Mouse (Mus musculus) midbrain, embryonic 15.5 days (tissue): ENCODE results near the gene Ptch1. TPM values are rescaled to one million over a fixed set of nuclear protein-coding genes. Genes with fewer than 3 reads are reported as not detected.

ENCODE experiments used
- ATAC-seq: fragments of 200-750 bp; cut with Nextera tagmentation; replicated peaks from 2 replicates; pipeline ENCODE4 v1.8.0; 2017; ENCODE audit warnings: moderate TSS enrichment
- H3K27ac ChIP-seq: fragments of 300-500 bp; sonication (generic); 2 replicates; pipeline ENCODE4 v1.5.1; 2015; ENCODE audit warnings: mild to moderate bottlenecking, inconsistent platforms
- H3K27me3 ChIP-seq: fragments of 300-500 bp; sonication (generic); replicated peaks from 2 replicates; pipeline ENCODE4 v1.6.1; 2015; ENCODE audit warnings: inconsistent platforms
- H3K36me3 ChIP-seq: fragments of 300-500 bp; sonication (generic); replicated peaks from 2 replicates; pipeline ENCODE4 v1.6.1; 2015; ENCODE audit warnings: inconsistent platforms
- H3K4me1 ChIP-seq: fragments of 300-500 bp; sonication (generic); 2 replicates; pipeline ENCODE4 v1.6.1; 2015; ENCODE audit warnings: inconsistent platforms
- H3K4me2 ChIP-seq: fragments of 300-500 bp; sonication (generic); 2 replicates; pipeline ENCODE4 v1.6.1; 2015; ENCODE audit warnings: inconsistent platforms, mild to moderate bottlenecking, moderate library complexity
- H3K4me3 ChIP-seq: fragments of 300-500 bp; sonication (generic); 2 replicates; pipeline ENCODE4 v1.5.1; 2015; ENCODE audit warnings: mild to moderate bottlenecking, inconsistent platforms
- H3K9ac ChIP-seq: fragments of 300-500 bp; sonication (generic); 2 replicates; pipeline ENCODE4 v1.6.1; 2015; ENCODE audit warnings: mild to moderate bottlenecking, inconsistent platforms
- H3K9me3 ChIP-seq: fragments of 300-500 bp; sonication (generic); 2 replicates; pipeline ENCODE4 v1.6.1; 2016; ENCODE audit warnings: inconsistent platforms
- WGBS: fragments of 180-500 bp; shearing (Covaris S2); methylation state at CpG from one replicate; pipeline ENCODE4 v1.1.7; 2015; ENCODE audit warnings: mixed read lengths; 5-methylcytosine and 5-hydroxymethylcytosine counted together
- polyA plus RNA-seq: library from polyadenylated mRNA; unstranded; fragments of >200 nt; fragmentation: Nextera tagmentation; extraction: Ambion mirVana; gene quantifications from 2 replicates; pipeline ENCODE4 v1.2.1, GENCODE M21; 2015

Gene Ptch1
- polyA plus RNA-seq, 1 experiment from 2014 or later = 15.7 TPM

DNA sequence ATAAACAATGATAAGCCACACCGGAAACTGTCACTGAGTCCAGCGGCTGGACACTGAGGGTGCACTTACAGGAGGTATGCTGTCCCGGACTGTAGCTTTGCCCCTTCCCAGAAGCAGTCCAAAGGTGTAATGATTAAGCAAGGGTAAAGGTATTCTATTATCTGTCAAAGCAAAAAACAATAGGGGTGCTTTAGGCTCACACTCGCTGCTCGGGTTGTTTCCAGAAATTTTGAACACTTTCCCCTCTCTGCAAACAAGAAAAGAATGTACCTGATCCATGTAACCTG lies 28.5 kb downstream of the Ptch1 start:
- Histone ChIP-seq H3K27me3 (no peaks in the 10 kb centered on the region), H3K9me3 (no peaks in the 10 kb centered on the region), H3K4me3 (no peak overlapping the region), H3K27ac (no peak overlapping the region), H3K4me1 (peaks cover 21% of the 10 kb centered on the region), H3K36me3 (0 out of 2 replicates have a peak, but pooled peaks cover 13% of the 10 kb centered on the region), H3K4me2 (no peak overlapping the region), H3K9ac (no peak overlapping the region)
- 42% methylated on average over 5 of the region's 5 CpGs for WGBS
- ATAC-seq = no peak

DNA sequence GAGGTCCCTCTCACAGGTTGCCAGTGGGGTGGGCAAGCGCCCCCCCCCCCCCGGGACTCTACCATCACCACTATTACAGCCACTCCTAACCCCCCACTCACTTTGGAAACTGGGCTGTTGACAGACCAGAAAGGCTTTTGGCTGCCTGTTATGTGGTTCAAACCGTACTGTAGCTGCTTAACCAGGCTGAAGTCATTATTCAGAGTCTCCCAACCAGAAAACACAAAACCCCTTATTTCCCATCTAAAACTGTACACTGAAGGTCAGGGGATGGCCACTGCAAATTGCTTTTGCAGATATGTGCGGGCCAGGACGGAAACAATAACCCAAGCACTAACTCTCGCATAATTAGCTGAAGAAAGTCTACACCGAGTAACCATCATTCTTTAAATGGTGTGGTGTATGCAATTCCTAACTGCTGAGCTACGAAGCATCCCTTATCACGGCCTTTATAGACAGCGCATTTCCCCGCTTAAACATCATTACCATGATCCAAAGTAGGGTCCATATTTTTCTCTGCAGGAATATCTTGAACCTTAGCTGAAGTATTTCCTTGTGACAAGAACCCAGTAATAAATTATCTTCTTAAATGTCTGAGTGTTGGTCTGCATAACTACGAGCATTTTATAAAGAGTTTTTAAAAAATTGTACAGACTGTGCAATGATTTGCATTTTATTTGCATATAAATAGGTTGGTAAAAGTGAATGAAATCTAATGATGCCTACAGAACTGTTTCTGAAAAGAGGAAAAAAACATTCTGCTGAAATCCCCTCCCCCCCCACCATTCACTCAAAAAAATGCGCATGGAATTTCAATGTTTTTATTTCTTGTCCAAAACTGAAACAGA lies 29.1 kb downstream of the Ptch1 start:
- ATAC-seq = 0 out of 2 replicates have a peak, but pooled peaks have one; percentile 18
- WGBS = 43% methylated on average over 13 of the region's 13 CpGs
- Histone ChIP-seq H3K4me3 (no peak overlapping the region), H3K36me3 (0 out of 2 replicates have a peak, but pooled peaks cover 16% of the 10 kb centered on the region), H3K27me3 (no peaks in the 10 kb centered on the region), H3K27ac (0 out of 2 replicates have a peak overlapping the region, but pooled peaks have one; percentile 25), H3K9me3 (no peaks in the 10 kb centered on the region), H3K4me1 (peaks cover 21% of the 10 kb centered on the region), H3K9ac (no peak overlapping the region), H3K4me2 (no peak overlapping the region)

DNA sequence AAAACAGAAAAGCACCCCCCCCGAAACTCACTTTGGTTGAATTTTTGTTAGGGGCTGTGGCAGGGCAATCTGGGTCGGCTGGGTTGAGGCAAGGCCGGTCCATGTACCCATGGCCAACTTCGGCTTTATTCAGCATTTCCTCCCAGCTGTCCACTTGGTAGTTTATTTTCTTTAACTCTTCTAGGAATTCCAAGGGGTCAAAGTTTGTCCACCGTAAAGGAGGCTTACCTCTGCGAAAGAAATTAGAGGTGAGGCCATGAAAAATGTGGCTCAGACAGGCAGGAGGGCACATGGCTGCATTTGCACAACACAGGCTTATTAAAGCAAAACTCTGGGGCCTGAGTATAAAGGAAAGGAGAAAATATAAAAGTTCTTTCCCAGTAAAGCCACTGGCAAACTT lies 29.9 kb downstream of the Ptch1 start:
- H3K36me3 ChIP-seq = peaks cover 23% of the 10 kb centered on the region; the same call in 1 of the 2 replicates
- H3K27me3 ChIP-seq = no peaks in the 10 kb centered on the region
- no peak overlapping the region for H3K27ac ChIP-seq
- WGBS = 70% methylated on average over 6 of the region's 6 CpGs
- no peak overlapping the region for H3K9ac ChIP-seq
- ATAC-seq = no peak
- no peak overlapping the region for H3K4me2 ChIP-seq
- no peak overlapping the region for H3K4me3 ChIP-seq
- peaks cover 21% of the 10 kb centered on the region for H3K4me1 ChIP-seq
- H3K9me3 ChIP-seq = no peaks in the 10 kb centered on the region

DNA sequence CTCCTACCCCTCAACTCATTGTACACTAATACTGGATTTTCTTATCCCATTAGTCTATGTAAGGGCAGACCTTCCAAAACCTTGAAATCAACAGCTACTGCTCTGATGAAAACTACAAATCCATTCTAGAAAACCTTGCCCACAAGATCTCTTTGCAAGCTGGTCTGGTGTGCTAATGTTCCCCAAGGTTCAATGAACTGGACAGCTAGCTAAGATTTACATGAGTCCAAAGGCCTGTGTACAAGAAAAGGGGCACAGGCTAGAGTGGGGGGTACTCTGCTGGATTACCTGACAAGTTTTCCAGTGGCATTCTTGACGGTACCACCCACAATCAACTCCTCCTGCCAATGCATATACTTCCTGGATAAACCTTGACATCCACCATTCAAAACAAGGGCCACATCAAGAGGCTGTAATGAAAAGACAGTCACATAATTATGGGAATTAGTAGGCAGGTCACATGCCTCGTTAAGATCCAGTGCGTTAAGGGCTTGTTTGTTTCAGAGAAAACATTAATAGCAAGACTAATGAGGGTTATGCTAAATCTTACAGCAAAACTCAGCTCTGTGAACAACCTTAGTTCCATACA lies 30.5 kb downstream of the Ptch1 start:
- WGBS = 59% methylated on average over 3 of the region's 3 CpGs
- Histone ChIP-seq H3K27me3 (no peaks in the 10 kb centered on the region), H3K4me2 (no peak overlapping the region), H3K36me3 (peaks cover 29% of the 10 kb centered on the region; the same call in 1 of the 2 replicates), H3K4me3 (no peak overlapping the region), H3K4me1 (peaks cover 21% of the 10 kb centered on the region), H3K27ac (no peak overlapping the region), H3K9me3 (no peaks in the 10 kb centered on the region), H3K9ac (no peak overlapping the region)
- ATAC-seq = no peak

DNA sequence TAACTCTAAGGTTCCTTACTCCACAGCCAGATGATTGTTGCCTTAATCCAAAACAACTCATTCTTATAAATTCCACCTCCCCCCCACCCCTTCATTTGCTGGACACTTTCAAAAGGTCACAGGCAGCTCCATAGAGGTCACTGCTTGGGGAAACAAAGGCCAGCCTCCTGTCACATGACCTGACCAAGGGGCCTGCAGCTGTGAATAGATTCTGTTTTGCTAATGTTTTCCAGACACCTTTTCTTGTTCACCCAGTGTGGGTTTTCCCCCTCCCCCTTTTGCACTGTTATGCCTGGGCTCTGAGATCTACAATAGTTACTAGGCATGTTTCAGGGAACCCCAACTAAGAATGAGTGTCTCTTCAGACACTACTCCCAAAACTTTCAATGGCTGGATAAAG lies 31.9 kb downstream of the Ptch1 start:
- Histone ChIP-seq H3K4me2 (no peak overlapping the region), H3K36me3 (peaks cover 32% of the 10 kb centered on the region; the same call in 1 of the 2 replicates), H3K27ac (no peak overlapping the region), H3K4me3 (no peak overlapping the region), H3K4me1 (peaks cover 19% of the 10 kb centered on the region), H3K9me3 (no peaks in the 10 kb centered on the region), H3K9ac (no peak overlapping the region), H3K27me3 (no peaks in the 10 kb centered on the region)
- ATAC-seq = no peak

DNA sequence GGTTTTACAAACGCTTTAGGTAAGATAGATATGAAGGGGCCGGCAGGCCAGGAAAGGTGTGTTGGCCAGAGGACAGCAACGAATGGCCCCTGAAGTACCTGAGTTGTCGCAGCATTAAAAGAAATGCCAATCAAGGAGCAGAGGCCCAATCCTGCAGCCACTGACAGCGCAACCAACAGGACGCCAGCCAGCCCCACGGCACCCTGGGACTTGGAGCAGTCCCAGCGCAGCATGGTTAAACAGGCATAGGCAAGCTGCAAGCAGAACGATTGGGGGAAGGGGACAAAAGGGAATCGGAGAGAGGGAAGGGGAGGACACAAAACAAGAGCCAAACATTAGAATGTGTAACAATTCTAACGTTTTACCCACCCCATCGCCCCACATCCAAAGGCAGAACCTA lies 32.8 kb downstream of the Ptch1 start:
- no peak overlapping the region for H3K4me3 ChIP-seq
- peaks cover 12% of the 10 kb centered on the region; the same call in 1 of the 2 replicates for H3K4me1 ChIP-seq
- H3K27me3 ChIP-seq = no peaks in the 10 kb centered on the region
- H3K36me3 ChIP-seq = peaks cover 41% of the 10 kb centered on the region
- no peaks in the 10 kb centered on the region for H3K9me3 ChIP-seq
- H3K9ac ChIP-seq = no peak overlapping the region
- H3K27ac ChIP-seq = no peak overlapping the region
- WGBS = 88% methylated on average over 12 of the region's 12 CpGs
- no peak overlapping the region for H3K4me2 ChIP-seq
- no peak for ATAC-seq

DNA sequence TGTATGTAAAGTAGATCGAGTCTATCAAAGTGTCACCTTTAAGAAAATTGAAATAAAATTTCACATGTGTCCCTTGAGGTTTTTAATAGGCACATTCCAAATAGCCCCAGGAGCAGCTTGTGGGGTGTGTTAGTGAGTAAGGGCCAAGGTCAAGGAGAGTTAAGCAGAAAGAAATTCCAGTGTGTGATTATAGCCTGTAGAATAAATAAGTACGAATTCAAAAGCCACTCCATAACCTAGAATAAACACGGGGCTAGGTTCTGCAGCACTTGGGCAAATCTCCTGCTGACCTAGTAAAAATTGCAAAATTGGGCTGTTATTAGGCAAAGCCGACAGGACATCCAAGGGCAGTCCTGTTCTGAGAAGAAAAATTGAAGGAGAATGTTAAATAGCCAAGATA lies 38.4 kb downstream of the Ptch1 start:
- no peaks in the 10 kb centered on the region for H3K4me1 ChIP-seq
- no peaks in the 10 kb centered on the region for H3K9me3 ChIP-seq
- no peak overlapping the region for H3K9ac ChIP-seq
- H3K4me2 ChIP-seq = no peak overlapping the region
- peaks cover 52% of the 10 kb centered on the region for H3K36me3 ChIP-seq
- H3K4me3 ChIP-seq = no peak overlapping the region
- ATAC-seq = no peak
- H3K27ac ChIP-seq = no peak overlapping the region
- 83% methylated on average over 4 of the region's 4 CpGs for WGBS
- H3K27me3 ChIP-seq = no peaks in the 10 kb centered on the region

DNA sequence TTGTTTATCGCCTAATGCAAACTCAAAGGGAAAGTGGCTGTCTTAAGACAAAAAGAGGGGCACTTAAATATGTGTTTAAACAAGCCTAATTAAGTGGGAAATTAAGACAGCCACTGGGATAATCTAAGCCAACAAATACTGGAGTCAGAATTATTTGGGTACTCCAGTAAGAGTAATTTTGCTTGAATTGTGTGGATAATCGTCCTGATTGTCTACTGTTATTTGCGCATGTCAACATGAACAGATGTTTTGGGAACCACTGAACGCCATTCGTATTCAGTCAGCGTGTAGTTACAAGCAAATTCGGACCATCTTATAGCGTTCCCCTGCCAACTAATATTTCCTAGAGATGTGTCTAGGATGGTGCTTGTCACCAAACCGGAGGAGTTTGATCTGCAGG lies 42.5 kb downstream of the Ptch1 start:
- no peak overlapping the region for H3K4me3 ChIP-seq
- H3K4me1 ChIP-seq = peaks cover 23% of the 10 kb centered on the region
- no peak overlapping the region for H3K27ac ChIP-seq
- peaks cover 30% of the 10 kb centered on the region for H3K36me3 ChIP-seq
- no peak overlapping the region for H3K4me2 ChIP-seq
- H3K9ac ChIP-seq = no peak overlapping the region
- no peak for ATAC-seq
- H3K27me3 ChIP-seq = no peaks in the 10 kb centered on the region
- H3K9me3 ChIP-seq = no peaks in the 10 kb centered on the region
- WGBS = 72% methylated on average over 9 of the region's 9 CpGs

DNA sequence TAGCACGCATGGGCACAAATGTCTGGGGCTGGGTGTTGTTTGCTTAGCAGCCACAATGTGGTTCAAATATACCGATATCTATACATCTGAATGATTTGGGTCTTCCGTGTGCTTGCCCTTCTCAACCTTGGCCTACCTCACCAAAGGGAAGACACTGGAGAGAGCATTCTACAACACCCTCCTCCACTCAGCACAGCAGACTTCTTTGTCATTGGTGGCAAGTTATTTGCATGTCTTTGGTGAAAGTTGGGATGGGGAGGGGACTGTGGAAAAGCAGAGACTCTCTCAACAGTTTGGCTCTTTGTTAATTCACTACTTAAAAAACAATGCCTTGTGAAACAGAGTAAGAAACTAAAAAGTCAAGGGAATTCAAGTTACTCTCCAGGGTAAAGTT lies 43.0 kb downstream of the Ptch1 start:
- Histone ChIP-seq H3K9me3 (no peaks in the 10 kb centered on the region), H3K27ac (no peak overlapping the region), H3K9ac (no peak overlapping the region), H3K4me3 (no peak overlapping the region), H3K36me3 (peaks cover 28% of the 10 kb centered on the region), H3K4me2 (no peak overlapping the region), H3K27me3 (no peaks in the 10 kb centered on the region), H3K4me1 (peaks cover 26% of the 10 kb centered on the region)
- 34% methylated on average over 3 of the region's 3 CpGs for WGBS
- ATAC-seq = no peak

DNA sequence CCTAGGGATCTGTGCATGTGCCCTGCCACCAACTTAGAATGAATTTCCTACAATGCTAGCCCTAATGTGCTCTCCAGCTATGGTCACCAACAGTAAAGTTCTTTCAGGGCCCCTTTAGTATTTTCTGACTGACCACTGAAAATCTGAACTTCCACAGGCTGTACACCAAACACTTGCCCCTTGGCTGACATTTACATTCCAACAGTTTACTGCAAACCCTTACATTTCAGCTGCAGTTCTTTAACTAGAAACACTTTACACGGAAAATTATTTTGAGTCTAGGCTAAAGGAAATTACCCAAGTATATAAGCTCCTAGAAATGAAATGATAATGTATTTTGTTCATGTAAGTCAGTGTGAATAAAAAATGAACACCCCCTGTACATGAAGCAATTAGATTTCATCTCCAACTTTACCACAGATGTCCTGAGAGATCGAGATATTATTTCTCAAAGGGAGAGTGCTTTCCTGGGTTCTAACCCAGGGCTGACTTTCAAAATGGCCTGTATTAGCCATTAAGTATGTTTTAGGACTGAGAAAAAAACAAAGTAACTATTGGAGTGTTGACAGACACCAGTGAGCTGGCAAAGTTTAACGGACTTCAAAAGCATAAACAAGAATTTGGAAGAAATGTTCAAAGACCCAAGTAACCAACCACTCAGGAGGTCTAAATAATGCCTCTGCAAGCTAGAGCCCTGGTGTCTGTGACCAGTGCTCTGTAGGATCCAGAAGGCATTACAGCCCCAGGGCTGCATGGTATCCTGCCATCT lies 43.6 kb downstream of the Ptch1 start:
- H3K36me3 ChIP-seq = peaks cover 29% of the 10 kb centered on the region
- 47% methylated on average over 3 of the region's 3 CpGs for WGBS

DNA sequence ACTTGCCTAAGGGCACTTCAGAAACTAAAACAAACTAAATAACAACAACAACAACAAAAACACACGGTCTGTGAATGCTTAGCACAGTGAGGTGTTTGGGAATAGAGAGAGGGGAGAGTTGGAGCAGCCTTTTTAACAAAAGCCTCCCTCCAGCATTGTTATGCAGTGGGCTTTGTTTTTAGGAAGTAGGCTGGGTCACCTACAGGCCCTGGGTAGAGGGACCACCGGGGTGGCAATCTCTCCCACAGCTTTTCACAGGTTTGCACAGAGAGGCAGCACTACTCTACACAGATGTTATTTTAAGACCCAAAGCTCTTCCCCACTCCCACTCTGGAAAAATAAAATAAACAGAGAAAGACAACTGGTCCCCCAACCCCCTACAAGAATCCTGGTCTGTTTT lies 44.5 kb downstream of the Ptch1 start:
- no peaks in the 10 kb centered on the region for H3K9me3 ChIP-seq
- no peak overlapping the region for H3K9ac ChIP-seq
- H3K27me3 ChIP-seq = no peaks in the 10 kb centered on the region
- no peak overlapping the region for H3K27ac ChIP-seq
- ATAC-seq = no peak
- no peak overlapping the region for H3K4me3 ChIP-seq
- no peak overlapping the region for H3K4me2 ChIP-seq
- peaks cover 32% of the 10 kb centered on the region for H3K4me1 ChIP-seq
- WGBS = 15% methylated on average over 2 of the region's 2 CpGs
- H3K36me3 ChIP-seq = peaks cover 29% of the 10 kb centered on the region

More for the DNA sequence above, 43.6 kb downstream of the Ptch1 start:
- H3K27ac ChIP-seq = no peak overlapping the region
- no peaks in the 10 kb centered on the region for H3K27me3 ChIP-seq
- no peak overlapping the region for H3K9ac ChIP-seq
- H3K4me3 ChIP-seq = no peak overlapping the region
- no peaks in the 10 kb centered on the region for H3K9me3 ChIP-seq
- peaks cover 32% of the 10 kb centered on the region for H3K4me1 ChIP-seq
- ATAC-seq = no peak
- no peak overlapping the region for H3K4me2 ChIP-seq

DNA sequence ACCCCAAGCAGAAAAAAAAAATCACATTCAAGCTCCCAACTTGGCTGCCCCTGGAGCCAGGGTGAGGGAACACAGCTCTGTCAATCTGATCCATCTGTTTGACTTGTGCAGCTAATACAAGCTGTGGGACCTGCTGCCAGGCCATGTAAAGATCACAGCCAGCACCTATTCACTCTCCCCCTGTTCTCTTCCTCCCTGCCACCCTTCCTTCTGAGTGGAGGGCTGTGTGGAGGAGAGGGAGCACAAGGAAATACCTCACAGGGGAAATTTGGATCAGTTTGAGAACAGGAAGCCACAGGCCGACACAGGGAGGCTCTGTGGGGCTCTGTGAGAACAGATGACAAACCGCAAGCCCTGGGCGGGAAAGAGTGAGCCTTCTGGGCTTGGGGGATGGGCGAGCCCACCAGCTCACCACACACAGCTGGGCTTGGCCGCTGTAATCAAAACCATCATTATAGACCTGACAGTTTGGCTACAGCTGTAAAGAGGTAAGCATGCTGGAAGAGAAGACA lies 45.2 kb downstream of the Ptch1 start:
- peak; percentile 43; the same call in 1 of the 2 replicates for ATAC-seq
- Histone ChIP-seq H3K27ac (no peak overlapping the region), H3K4me1 (peaks cover 32% of the 10 kb centered on the region), H3K9me3 (no peaks in the 10 kb centered on the region), H3K36me3 (peaks cover 26% of the 10 kb centered on the region), H3K4me2 (no peak overlapping the region), H3K9ac (no peak overlapping the region), H3K27me3 (no peaks in the 10 kb centered on the region), H3K4me3 (no peak overlapping the region)
- 20% methylated on average over 5 of the region's 5 CpGs for WGBS
